Mouse (Mus musculus): ENCODE measurements around the gene Ints2.
"Not testable (repeated sequence)": the region's sequence is repeated elsewhere in the genome, so short reads cannot be mapped to it uniquely, and the experiment has no call there.

The Ints2 gene

DNA sequence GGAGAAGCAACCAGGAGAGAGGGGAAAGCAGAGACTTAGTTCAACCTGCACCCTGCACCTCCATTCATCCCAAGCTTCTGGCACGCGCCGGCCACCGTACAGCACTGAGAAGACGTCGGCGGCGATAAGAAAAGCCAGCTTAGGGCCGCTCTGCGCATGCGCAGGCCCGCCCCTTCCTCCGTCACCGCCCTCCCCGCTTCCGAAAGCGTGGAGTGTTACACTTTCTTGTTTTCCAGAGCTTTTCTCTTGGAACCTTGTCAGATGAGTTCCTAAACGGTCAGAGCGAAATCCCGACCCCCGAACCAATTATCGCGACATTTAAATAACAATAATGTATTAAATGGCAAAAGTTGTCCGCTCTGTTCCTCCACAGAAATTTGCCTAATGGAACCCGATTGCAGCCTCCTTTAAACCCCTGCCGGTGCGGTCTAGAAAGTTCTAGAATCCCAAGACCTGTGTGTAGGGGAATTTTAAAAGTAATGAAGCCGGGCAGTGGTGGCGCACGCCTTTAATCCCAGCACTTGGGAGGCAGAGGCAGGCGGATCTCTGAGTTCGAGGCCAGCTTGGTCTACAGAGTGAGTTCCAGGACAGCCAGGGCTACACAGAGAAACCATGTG, at the start of gene Ints2:
TSS of gene Ints2 (minus strand) at position 116 of the 617 bp plus-strand sequence.
- CTCF ChIA-PET = interaction anchor here (0.5 to 0.7 kb wide), 2 partner anchors 138 to 1066 kb away, joined by 4 to 7 read pairs; no protein-coding TSS in a partner anchor

- CTCF ChIA-PET = not testable (repeated sequence)
Observed at GRCm38 (mm10) chr11:86292201-86292600, 34.8 kb upstream of the Ints2 start.

DNA sequence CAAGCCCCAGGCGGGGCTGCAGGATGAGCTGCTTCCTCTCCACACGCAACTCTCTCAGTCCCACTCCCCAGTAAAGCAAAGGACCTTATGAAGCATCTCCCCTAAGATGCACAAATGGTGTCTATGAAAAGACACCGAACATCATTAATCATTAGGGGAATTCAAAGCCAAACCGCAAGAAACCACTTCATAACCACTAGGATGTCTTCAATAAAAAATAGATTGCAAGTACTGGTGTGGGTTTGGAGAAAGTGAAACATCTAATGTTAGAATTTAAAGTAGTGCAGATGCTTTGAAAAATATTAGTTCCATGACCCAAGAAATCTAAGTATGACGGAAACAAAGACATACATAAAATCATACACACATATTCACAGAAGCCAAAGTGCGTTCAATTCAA, 34.3 kb upstream of the Ints2 start:
- CTCF ChIA-PET = no interaction called here

GRCm38 (mm10) chr11:86285729-86286128, 28.4 kb upstream of the Ints2 start:
- CTCF ChIA-PET = interaction anchor here (0.6 kb wide), 1 partner anchor 110 kb away, joined by 4 read pairs; no protein-coding TSS in a partner anchor

DNA sequence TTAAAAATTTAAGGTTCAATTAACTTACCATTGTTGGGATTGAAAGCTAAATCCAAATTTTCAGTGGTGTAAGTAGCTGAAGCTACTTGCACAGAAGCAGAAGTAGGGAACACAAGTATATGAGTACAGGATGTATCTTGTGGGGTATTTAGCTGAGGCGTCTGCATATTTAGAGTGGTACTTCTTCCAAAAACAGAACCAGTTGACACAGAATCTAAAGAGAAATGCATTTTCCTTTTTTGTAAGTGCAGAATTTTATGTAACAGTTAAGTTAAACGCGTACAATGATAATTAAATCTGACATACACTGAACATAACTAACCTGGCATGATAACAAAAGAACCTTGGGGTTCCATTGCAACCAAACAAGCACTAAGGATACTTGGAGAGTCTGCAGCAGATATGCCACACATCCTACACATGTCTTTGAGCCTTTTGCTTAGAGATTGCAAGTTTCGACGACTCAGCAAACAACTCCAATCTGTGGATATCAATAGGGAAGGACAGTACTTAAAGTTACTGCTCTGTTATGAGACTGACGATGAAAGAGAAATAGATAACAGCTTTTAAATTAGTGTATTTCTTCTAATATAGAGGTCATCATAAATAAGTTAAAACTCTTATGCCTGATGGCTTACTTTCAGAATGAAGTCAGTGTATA, 21.2 kb upstream of the Ints2 start:
- CTCF ChIA-PET = interaction anchor here (1.5 kb wide), 1 partner anchor 37 kb away, joined by 3 read pairs; no protein-coding TSS in a partner anchor

- CTCF ChIA-PET = interaction anchor here (0.5 to 0.7 kb wide), 2 partner anchors 139 to 1065 kb away, joined by 4 to 7 read pairs; no protein-coding TSS in a partner anchor
Observed at GRCm38 (mm10) chr11:86257054-86257453, 321 bp downstream of the Ints2 start.

- CTCF ChIA-PET = no interaction called here
Observed at GRCm38 (mm10) chr11:86253342-86253741, 4.0 kb downstream of the Ints2 start.

DNA sequence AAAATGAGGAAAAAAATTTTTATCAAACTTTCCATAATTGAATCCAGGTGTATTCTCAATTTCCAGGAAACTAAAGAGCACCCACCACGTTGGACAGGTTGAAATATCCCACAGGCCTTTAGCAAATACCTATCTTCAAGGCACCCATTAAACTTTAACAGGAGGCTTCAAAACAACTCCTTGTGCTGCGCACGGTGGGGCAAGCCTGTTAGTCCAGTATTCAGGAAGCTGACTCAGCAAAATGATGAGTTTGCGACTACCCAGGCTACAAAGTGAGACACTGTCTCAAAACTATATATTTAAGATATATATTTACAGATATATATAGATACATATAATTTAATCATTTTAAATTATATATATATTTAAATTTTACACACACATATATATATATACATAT, 24.9 kb downstream of the Ints2 start:
- CTCF ChIA-PET = interaction anchor here (0.7 kb wide), 1 partner anchor 289 kb away, joined by 4 read pairs; no protein-coding TSS in a partner anchor

DNA sequence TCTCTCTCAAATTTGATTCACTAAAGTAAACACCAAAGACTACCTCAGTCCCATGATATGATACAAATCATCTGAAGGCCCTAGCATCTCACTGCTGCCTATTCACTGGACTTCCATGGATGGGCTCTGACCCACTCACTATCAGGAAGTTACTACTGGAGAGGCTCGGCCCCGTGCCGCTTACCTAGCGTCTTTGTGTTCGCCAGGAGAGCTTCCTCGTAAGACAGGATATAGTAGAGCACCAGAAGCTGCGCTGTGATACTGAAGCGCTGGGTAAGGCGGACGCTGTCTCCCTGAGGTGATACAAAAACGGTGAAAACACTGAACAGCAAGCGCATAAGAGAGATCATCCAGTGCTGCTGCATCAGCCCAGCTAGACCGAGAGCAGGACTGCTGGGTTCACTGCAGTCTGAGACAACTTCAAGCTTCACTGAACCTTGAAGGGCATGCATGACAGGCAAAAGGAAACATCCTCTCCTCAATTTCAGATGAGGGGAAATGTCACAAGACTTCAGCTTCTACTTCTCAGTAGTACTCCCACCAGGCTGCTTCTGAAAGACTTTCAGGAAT, 25.5 kb downstream of the Ints2 start:
- CTCF ChIA-PET = no interaction called here

DNA sequence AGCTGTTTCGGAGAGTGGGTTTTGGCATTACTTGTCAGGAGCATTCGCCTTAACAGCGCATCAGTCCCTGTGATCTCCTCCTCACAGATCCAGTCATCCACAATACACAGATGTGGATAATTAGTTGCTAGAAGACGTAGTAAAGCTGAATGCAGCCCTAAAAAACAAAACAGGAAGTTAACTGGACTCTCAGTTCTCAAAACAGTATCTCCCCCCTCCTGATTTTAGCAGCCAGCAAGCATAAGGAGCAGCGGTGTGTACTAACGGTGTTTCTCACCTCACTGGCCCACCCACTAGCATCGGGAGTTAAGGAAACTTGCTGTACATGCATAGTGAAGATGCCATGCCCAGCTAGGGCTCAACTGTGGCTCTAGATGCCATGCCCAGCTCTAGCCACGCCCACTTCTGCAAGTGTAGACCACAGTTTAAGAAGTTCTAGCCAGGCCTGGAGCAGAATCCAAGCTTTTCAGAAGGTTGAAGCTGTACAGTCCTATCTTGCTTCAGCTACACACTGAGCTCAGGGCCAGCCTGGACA, 30.7 kb downstream of the Ints2 start:
- CTCF ChIA-PET = interaction anchor here (0.5 to 0.8 kb wide), 2 partner anchors 11 to 336 kb away, joined by 3 read pairs; no protein-coding TSS in a partner anchor

- CTCF ChIA-PET = no interaction called here
Observed at GRCm38 (mm10) chr11:86225761-86226160, 31.6 kb downstream of the Ints2 start.

DNA sequence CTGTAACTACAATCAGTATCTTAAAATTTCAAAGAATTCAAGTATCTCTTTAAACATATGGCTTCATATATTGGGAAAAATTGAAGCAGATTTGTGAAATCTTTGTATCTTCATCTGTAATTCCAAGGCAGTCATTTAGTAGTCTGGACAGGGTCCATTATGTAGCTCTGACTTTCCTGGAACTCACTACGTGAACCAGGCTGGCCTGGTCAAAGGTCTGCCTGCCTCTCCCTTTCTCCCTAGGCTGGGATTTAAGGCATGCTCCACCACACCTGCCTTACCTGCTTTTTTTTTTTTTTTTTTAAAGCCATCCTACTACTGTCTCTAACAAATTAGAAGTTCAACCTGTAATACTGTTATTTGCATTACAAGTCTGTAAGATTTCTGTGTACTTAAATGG, 45.6 kb downstream of the Ints2 start:
- CTCF ChIA-PET = interaction anchor here (0.5 to 0.6 kb wide), 2 partner anchors 146 to 456 kb away, joined by 3 to 4 read pairs; no protein-coding TSS in a partner anchor

GRCm38 (mm10) chr11:86209123-86209522, 48.3 kb downstream of the Ints2 start:
- CTCF ChIA-PET = no interaction called here

DNA sequence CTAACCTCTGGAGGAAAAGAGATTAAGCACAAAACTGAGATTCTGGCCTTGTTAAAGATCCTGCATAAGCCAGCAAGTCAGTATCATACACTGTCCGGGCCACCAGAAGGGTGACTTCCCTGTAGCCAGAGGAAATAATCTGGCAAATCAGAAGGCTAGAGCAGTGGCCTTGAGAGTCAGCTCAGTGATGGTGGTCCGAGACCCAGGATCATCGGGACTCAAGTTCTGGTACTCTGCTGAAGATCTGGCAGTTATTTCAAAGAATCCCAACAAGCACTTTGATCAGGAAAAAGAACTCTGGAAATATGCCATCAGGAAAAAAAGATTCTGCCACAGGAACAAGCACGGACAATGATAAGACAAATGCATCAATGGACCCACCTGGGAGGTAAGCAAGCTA, 51.5 kb downstream of the Ints2 start:
- CTCF ChIA-PET = no interaction called here

GRCm38 (mm10) chr11:86205031-86205430, 52.3 kb downstream of the Ints2 start:
- CTCF ChIA-PET = no interaction called here

- CTCF ChIA-PET = no interaction called here
Observed at GRCm38 (mm10) chr11:86201901-86202675, 55.3 kb downstream of the Ints2 start.

- CTCF ChIA-PET = interaction anchor here (0.7 kb wide), 1 partner anchor 22 kb away, joined by 4 read pairs; no protein-coding TSS in a partner anchor
Observed at GRCm38 (mm10) chr11:86201037-86201786, 56.2 kb downstream of the Ints2 start, which contains the start of gene Brip1. Brip1 (minus strand) TSS chr11:86201193.

- CTCF ChIA-PET = interaction anchor here (0.7 kb wide), 1 partner anchor 22 kb away, joined by 4 read pairs; no protein-coding TSS in a partner anchor
Observed at GRCm38 (mm10) chr11:86200460-86201021, 56.8 kb downstream of the Ints2 start.

- CTCF ChIA-PET = interaction anchor here (0.6 kb wide), 1 partner anchor 295 kb away, joined by 5 read pairs; no protein-coding TSS in a partner anchor
Observed at GRCm38 (mm10) chr11:86199733-86200132, 57.6 kb downstream of the Ints2 start.

- CTCF ChIA-PET = not testable (repeated sequence)
Observed at GRCm38 (mm10) chr11:86185224-86185623, 72.2 kb downstream of the Ints2 start.

Data from spleen, embryonic (tissue).